Mouse (Mus musculus): ENCODE data around the gene Tuba1a. TPM values are rescaled to one million over a fixed set of nuclear protein-coding genes. Genes with fewer than 3 reads are reported as not detected.

The Tuba1a gene
- 629 and 682 TPM in 2 replicates for polyA plus RNA-seq (2012; rRNA removed)

DNA sequence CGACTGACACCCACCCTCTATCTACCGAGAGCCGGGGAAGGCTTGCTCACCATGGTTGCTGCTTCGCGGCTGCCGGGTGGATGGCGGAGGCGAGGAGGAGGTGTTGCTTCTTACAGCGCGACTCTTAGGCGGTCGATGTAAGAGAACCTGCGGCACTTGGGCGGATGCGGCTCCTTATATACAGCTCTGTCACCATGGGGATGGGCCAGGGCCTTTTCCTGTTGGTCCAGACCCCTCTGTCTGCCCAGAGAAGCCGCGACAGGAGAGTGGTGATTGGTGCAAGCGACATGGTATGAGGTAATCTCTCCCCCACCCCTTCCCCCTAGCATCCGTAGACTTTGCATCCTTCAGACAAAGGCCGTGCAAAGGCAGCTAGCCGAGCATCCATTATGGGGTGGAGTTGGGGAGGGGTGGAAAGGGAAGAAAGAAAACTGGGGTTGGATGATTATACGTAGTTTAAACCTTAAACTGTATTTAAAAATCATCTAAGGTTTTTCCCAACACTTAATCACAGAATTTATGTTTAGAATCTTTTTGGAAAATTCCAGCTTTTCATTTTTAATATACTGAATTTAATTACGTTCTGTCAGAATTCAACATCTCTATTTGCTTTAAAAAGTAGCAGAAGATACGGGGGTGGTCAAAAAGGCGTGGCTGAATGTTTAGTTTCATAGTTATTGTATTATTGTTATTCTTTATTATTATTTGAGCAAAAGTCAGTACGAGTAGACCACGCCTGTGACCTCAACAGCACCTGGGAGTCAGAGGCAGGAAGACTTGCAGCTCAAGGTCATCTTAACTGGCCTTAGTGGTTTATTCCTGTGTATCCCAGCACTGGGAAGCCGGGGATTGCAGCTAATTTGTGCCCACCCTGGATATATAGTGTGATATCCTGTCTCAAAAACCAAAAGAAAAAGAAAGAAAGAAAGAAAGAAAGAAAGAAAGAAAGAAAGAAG, at the start of gene Tuba1a, which contains the start of gene Gm49450:
TSS of gene Tuba1a (minus strand) at position 303 of the 956 bp plus-strand sequence.
TSS of gene Gm49450 (minus strand) at position 151 of the 956 bp plus-strand sequence.

DNA sequence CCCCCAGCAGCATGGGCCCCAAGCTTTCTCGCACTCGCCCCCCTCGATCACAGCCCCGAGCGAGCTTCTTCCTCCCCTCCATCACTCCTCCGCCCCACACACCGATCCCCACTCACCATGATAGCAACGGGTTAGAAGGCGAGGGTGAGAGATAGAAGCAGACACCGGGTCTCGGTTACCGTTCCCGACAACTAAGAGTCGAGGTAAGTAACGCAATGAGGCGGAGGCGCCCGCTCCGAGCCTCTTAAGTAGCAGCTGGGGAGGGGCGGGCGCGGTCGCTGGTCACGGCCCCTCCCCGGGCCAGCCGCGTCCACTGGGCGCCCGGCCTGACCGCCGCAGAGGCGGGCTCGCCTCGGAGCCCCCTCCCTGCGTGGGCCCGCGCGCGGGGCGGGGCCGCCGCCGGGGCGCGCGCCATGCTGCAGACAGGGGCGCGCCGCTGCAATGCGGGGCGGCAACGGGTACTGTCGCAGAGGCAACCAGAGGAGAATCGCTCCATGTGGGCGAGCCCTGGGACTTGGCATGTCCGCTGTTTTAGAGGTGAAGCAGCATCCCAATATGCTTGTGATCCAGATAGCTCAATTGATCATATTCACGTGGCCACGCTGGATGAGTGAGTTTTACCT, 19.2 kb downstream of the Tuba1a start, which contains the start of gene Tuba1b:
TSS of gene Tuba1b (minus strand) at position 349 of the 623 bp plus-strand sequence.

DNA sequence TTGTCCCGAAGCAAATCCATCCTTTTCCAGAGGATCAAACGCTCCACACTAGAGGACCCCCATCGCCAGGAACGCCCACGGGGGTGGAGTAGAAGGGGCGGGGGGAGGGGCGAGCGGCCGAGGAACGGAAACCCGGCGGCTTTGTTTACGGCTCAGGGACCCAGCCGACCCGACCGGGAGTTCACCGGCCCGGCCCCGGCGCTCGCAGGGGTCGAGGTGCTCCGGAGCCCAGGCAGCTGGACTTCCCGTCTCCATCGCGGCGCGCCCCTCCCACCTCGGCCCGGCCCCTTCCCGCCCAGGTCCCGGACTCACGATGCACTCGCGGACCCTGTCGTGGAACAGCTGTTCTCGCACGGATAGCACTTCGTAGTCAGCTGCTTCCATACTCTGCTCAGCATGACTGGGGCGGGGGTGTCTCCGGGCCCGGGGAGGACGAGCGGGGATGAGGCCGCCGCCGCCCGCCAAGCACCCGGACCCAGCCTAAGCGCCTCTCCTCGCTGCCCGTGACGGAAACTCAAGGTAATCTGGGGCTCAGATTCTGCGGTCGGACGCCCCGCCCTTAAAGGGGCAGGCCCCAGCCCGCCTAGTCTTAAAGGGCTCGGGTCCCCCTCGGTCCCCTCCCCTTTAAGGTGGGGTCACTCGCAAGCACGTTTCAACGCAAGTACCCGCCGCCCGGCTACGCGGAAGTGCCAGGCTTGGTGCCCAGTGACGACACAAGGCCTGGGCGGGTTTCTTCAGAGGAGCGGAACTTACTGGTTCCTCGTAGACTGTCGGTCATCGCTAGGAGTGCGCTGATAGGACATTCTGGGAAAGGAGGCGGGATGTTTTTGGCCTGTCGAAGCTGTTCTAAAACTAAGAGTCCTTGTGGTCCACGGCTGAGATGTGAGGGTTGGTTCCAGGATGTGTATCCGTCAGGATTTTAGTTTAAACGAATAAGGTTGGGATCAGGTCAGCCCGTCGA, 35.7 kb downstream of the Tuba1a start, which contains the start of gene Lmbr1l:
TSS of gene Lmbr1l (minus strand) at position 694 of the 961 bp plus-strand sequence.

Other genes starting within 250 kb of the Tuba1a start
- gene Ccdc65, start 245.5 kb downstream of the Tuba1a start, polyA plus RNA-seq (2012; rRNA removed): 6.3 and 7.8 TPM in 2 replicates
- gene Fkbp11, start 225.5 kb downstream of the Tuba1a start, polyA plus RNA-seq (2012; rRNA removed): 28.3 and 37.1 TPM in 2 replicates
- gene Arf3, start 190.5 kb downstream of the Tuba1a start, polyA plus RNA-seq (2012; rRNA removed): 143 and 148 TPM in 2 replicates
- gene Wnt10b, start 175.6 kb downstream of the Tuba1a start, polyA plus RNA-seq (2012; rRNA removed): 104 and 226 TPM in 2 replicates
- gene Wnt1, start 163.8 kb downstream of the Tuba1a start, polyA plus RNA-seq (2012; rRNA removed): 0.14 and 0.35 TPM in 2 replicates
- 0.07 TPM in 1 of 2 replicates, not detected in the other for gene Ddn, start 144.2 kb downstream of the Tuba1a start, polyA plus RNA-seq (2012; rRNA removed)
- 51.7 and 70.0 TPM in 2 replicates for gene Prkag1, start 122.2 kb downstream of the Tuba1a start, polyA plus RNA-seq (2012; rRNA removed)
- 33.6 and 36.2 TPM in 2 replicates for gene Kmt2d, start 82.5 kb downstream of the Tuba1a start, polyA plus RNA-seq (2012; rRNA removed)
- 5.6 and 7.7 TPM in 2 replicates for gene Rhebl1, start 59.2 kb downstream of the Tuba1a start, polyA plus RNA-seq (2012; rRNA removed)
- 31.3 and 36.8 TPM in 2 replicates for gene Dhh, start 55.2 kb downstream of the Tuba1a start, polyA plus RNA-seq (2012; rRNA removed)
- 185 and 201 TPM in 2 replicates for gene Lmbr1l, start 35.5 kb downstream of the Tuba1a start, polyA plus RNA-seq (2012; rRNA removed)
- gene Tuba1b, start 19.1 kb downstream of the Tuba1a start, polyA plus RNA-seq (2012; rRNA removed): 2,787 and 3,874 TPM in 2 replicates
- gene Gm49450, start 152 bp downstream of the Tuba1a start, polyA plus RNA-seq (2012; rRNA removed): 283 and 558 TPM in 2 replicates
- gene Tuba1c, start 76.2 kb upstream of the Tuba1a start, polyA plus RNA-seq (2012; rRNA removed): 237 and 310 TPM in 2 replicates
- gene Prph, start 101.5 kb upstream of the Tuba1a start, polyA plus RNA-seq (2012; rRNA removed): 3.1 and 5.7 TPM in 2 replicates
- 11.9 and 18.1 TPM in 2 replicates for gene Troap, start 120.9 kb upstream of the Tuba1a start, polyA plus RNA-seq (2012; rRNA removed)
- gene C1ql4, start 134.1 kb upstream of the Tuba1a start, polyA plus RNA-seq (2012; rRNA removed): not detected in 2 replicates
- gene Dnajc22, start 139.5 kb upstream of the Tuba1a start, polyA plus RNA-seq (2012; rRNA removed): 0.41 and 0.77 TPM in 2 replicates
- 16.4 and 20.7 TPM in 2 replicates for gene Spats2, start 172.2 kb upstream of the Tuba1a start, polyA plus RNA-seq (2012; rRNA removed)

Data from ovary, adult 2 months (tissue).